Mouse (Mus musculus): ENCODE measurements at regions not wholly inside any gene's neighbourhood (a gene's known extent, or its start where the extent isn't known, plus 50 kb on each side); places are given as distances from the start of the nearest gene placed in this dataset.
A peak's percentile ranks its signal among the peaks of the same experiment; 100 is the strongest.

- no peak for DNase-seq (ENCODE audit: low read depth, low spot score)
Measured at GRCm38 (mm10) chr12:96201855-96202254, 509.8 kb downstream of the Flrt2 start.

- no peak for DNase-seq (ENCODE audit: low read depth, low spot score)
Measured at GRCm38 (mm10) chr12:96226446-96226845, 534.4 kb downstream of the Flrt2 start.

GRCm38 (mm10) chr12:96228714-96229113, 536.7 kb downstream of the Flrt2 start:
- no peak for DNase-seq (ENCODE audit: low read depth, low spot score)

- no peak for DNase-seq (ENCODE audit: low read depth, low spot score)
Measured at GRCm38 (mm10) chr12:96235510-96235909, 543.5 kb downstream of the Flrt2 start.

- no peak for DNase-seq (ENCODE audit: low read depth, low spot score)
Measured at GRCm38 (mm10) chr12:96235996-96236525, 544.0 kb downstream of the Flrt2 start.

- DNase-seq (ENCODE audit: low read depth, low spot score): no peak
Measured at GRCm38 (mm10) chr12:96239642-96240041, 547.6 kb downstream of the Flrt2 start.

GRCm38 (mm10) chr12:96261978-96262377, 570.0 kb downstream of the Flrt2 start:
- DNase-seq (ENCODE audit: low read depth, low spot score): no peak

GRCm38 (mm10) chr12:96275894-96276293, 583.9 kb downstream of the Flrt2 start:
- no peak for DNase-seq (ENCODE audit: low read depth, low spot score)

- DNase-seq (ENCODE audit: low read depth, low spot score): peak; percentile 56
Measured at GRCm38 (mm10) chr12:96311137-96311536, 619.1 kb downstream of the Flrt2 start.

- no peak for DNase-seq (ENCODE audit: low read depth, low spot score)
Measured at GRCm38 (mm10) chr12:96323061-96323786, 631.2 kb downstream of the Flrt2 start.

- DNase-seq (ENCODE audit: low read depth, low spot score): peak; percentile 43
Measured at GRCm38 (mm10) chr12:96351143-96351542, 659.1 kb downstream of the Flrt2 start.

- no peak for DNase-seq (ENCODE audit: low read depth, low spot score)
Measured at GRCm38 (mm10) chr12:96378924-96379323, 686.9 kb downstream of the Flrt2 start.

- no peak for DNase-seq (ENCODE audit: low read depth, low spot score)
Measured at GRCm38 (mm10) chr12:96419104-96419503, 727.1 kb downstream of the Flrt2 start.

GRCm38 (mm10) chr12:96419567-96419966, 727.5 kb downstream of the Flrt2 start:
- no peak for DNase-seq (ENCODE audit: low read depth, low spot score)

- DNase-seq (ENCODE audit: low read depth, low spot score): no peak
Measured at GRCm38 (mm10) chr12:96427589-96427988, 735.6 kb downstream of the Flrt2 start.

GRCm38 (mm10) chr12:96442546-96442945, 750.5 kb downstream of the Flrt2 start:
- DNase-seq (ENCODE audit: low read depth, low spot score): no peak

- DNase-seq (ENCODE audit: low read depth, low spot score): peak; percentile 57
Measured at GRCm38 (mm10) chr12:96453374-96453773, 761.3 kb downstream of the Flrt2 start.

GRCm38 (mm10) chr12:96476344-96476743, 784.3 kb downstream of the Flrt2 start:
- DNase-seq (ENCODE audit: low read depth, low spot score): no peak

GRCm38 (mm10) chr12:96488448-96488960, 796.5 kb downstream of the Flrt2 start:
- no peak for DNase-seq (ENCODE audit: low read depth, low spot score)

GRCm38 (mm10) chr12:96509658-96510057, 817.6 kb downstream of the Flrt2 start:
- no peak for DNase-seq (ENCODE audit: low read depth, low spot score)

- DNase-seq (ENCODE audit: low read depth, low spot score): no peak
Measured at GRCm38 (mm10) chr12:96558824-96559223, 866.8 kb downstream of the Flrt2 start.

- DNase-seq (ENCODE audit: low read depth, low spot score): peak; percentile 30
Measured at GRCm38 (mm10) chr12:96594845-96595244, 902.8 kb downstream of the Flrt2 start.

- DNase-seq (ENCODE audit: low read depth, low spot score): no peak
Measured at GRCm38 (mm10) chr12:96615134-96615533, 923.1 kb downstream of the Flrt2 start.
